Mouse (Mus musculus): ENCODE results near the gene Borcs6. TPM values are rescaled to one million over a fixed set of nuclear protein-coding genes. Genes with fewer than 3 reads are reported as not detected.

The Borcs6 gene
- total RNA-seq, 4 experiments from 2014 or later: 29.8 to 33.9 (median 31.5) TPM

DNA sequence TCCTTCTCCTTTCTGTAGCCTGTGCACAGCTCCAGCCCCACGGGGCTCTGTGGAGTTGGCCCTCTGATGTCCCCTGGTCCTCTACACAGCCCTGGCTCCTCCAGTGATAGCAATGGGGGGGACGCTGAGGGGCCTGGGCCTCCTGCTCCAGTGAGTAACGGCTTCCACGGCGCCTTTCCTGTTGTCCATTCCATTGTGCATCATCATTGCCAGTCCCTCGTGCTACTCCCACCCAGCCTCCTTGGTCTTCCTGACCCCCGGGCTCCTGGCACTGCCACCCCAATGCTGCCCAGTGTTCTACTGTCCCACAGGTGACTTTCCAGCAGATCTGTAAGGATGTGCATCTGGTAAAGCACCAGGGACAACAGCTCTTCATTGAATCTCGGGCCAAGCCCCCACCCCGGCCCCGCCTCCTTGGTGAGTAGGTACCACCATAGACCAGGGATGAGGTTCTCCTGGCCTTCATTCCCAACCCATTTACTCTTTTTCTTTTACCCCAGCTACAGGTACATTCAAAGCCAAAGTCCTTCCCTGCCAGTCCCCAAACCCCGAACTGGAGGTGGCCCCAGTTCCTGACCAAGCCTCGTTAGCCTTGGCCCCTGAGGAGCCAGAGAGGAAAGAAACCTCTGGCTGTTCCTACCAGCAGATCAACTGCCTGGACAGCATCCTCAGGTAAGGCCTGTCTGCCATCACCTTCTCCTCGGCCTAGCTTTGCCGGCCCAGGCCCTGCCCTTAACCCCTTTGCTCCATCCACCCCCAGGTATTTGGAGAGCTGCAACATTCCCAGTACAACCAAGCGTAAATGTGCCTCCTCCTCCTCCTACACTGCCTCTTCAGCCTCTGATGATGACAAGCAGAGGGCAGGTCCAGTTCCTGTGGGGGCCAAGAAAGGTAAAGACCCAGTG lies 44.3 kb downstream of the Borcs6 start:
- DNase-seq: no peak

DNA sequence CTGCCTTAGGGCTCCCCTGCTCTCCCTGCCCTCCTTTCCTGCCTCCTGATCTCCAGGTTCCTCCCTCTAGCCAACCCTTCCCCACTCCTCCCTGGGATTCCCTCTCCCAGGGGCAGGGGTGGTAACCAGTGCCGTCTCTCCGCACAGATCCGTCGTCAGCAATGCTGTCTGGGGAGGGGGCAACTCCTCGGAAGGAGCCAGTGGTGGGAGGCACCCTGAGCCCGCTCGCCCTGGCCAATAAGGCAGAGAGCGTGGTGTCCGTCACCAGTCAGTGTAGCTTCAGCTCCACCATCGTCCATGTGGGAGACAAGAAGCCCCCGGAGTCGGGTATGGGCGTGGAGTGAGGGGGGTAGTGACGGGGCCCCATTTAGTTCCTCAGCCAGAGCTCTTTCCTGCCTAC lies 45.0 kb downstream of the Borcs6 start:
- DNase-seq: no peak

GRCm38 (mm10) chr11:69105227-69105626 lies 45.7 kb downstream of the Borcs6 start:
- DNase-seq: no peak

DNA sequence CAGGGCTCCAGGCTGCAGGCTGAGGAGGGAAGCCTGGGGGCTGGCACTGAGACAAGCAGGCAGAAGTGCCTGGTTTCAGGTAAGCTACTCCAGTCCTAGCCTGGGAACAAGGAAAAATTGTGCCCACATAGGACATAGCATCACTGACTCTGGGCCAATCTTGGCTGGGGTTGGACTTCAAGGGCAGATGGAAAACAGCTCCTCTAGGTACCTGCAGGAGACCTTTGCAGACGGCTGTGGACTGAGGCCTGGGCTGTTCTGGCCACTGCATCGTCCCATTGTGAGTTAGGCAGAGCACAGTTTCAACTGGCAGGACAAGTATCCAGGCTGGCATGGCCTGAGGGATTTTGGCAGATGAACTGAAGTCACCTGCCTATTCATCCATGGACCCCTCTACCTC lies 46.3 kb downstream of the Borcs6 start:
- DNase-seq: no peak

- no peak for DNase-seq
These were observed 46.8 kb downstream of the Borcs6 start for GRCm38 (mm10) chr11:69106299-69106698.

GRCm38 (mm10) chr11:69106842-69107241 lies 47.3 kb downstream of the Borcs6 start:
- DNase-seq: no peak

- no peak for DNase-seq
These were observed 48.2 kb downstream of the Borcs6 start for GRCm38 (mm10) chr11:69107676-69108075.

- no peak for DNase-seq
These were observed 48.7 kb downstream of the Borcs6 start for GRCm38 (mm10) chr11:69108223-69108622.

- no peak for DNase-seq
These were observed 49.7 kb downstream of the Borcs6 start for GRCm38 (mm10) chr11:69109032-69109900.

DNA sequence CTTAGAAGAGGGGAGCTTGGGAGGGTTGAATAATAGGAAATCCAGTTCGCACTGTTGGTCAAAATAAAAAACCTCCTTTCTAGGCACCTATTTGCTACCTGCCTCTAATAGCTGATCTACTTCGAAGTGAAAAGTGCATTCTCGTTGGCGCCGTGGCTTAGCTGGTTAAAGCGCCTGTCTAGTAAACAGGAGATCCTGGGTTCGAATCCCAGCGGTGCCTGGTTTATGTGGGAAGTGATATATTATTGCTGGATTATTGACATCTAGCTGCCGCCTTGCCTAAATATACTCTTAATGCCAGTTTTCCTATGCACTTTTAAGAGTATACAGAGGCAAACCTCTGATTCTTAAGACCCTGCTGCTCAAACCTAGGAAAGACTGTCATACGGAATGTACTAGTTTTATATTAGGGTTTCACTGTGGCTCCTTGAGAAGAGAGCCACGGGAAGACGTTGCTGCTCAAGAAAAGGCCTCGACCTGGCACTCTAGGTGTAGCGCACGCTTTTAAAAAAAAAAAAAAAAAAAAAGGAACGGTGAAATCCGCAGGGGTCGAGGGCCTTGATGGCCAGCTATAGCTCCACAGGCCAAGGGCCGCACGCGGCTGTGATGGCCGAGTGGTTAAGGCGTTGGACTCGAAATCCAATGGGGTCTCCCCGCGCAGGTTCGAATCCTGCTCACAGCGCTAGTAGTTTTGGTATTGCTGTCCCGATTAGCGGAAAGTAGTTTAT lies 51.0 kb downstream of the Borcs6 start:
- DNase-seq: peak; percentile 87

Other genes starting within 250 kb of the Borcs6 start
- 10 to 100 TPM; 59.5 to 79.4 (median 68.0) TPM for gene Ndel1, start 187.9 kb upstream of the Borcs6 start, total RNA-seq (2022)
- under 1 TPM in 3 of 4 experiments, not detected in 1; 0.08 to 0.21 (median 0.09) TPM for gene Rnf222, start 171.2 kb upstream of the Borcs6 start, total RNA-seq (2022)
- 1,000 to 10,000 TPM; 1,214 to 1,402 (median 1,307) TPM for gene Rpl26, start 158.1 kb upstream of the Borcs6 start, total RNA-seq (2022)
- gene Odf4, start 132.6 kb upstream of the Borcs6 start, total RNA-seq (2022): 1 to 10 TPM in 1 of 4 experiments, under 1 TPM in 2, not detected in 1; 0.35 to 1.7 (median 0.78) TPM
- 10 to 100 TPM; 15.5 to 32.7 (median 24.5) TPM for gene Arhgef15, start 102.2 kb upstream of the Borcs6 start, total RNA-seq (2022)
- gene Slc25a35, start 91.6 kb upstream of the Borcs6 start, total RNA-seq (2022): 10 to 100 TPM; 14.7 to 35.0 (median 28.1) TPM
- 10 to 100 TPM; 21.0 to 27.9 (median 23.6) TPM for gene Rangrf, start 84.5 kb upstream of the Borcs6 start, total RNA-seq (2022)
- gene Pfas, start 51.3 kb upstream of the Borcs6 start, total RNA-seq (2022): 10 to 100 TPM; 33.9 to 48.4 (median 40.5) TPM
- gene Ctc1, start 43.8 kb upstream of the Borcs6 start, total RNA-seq (2022): 10 to 100 TPM; 30.7 to 46.1 (median 39.2) TPM
- gene Aurkb, start 14.1 kb upstream of the Borcs6 start, total RNA-seq (2022): 1 to 10 TPM; 1.7 to 2.9 (median 2.3) TPM
- gene Tmem107, start 11.1 kb downstream of the Borcs6 start, total RNA-seq (2022): 10 to 100 TPM; 13.1 to 28.3 (median 19.4) TPM
- 100 to 1,000 TPM; 118 to 221 (median 178) TPM for gene Vamp2, start 28.8 kb downstream of the Borcs6 start, total RNA-seq (2022)
- gene Per1, start 35.5 kb downstream of the Borcs6 start, total RNA-seq (2022): 100 to 1,000 TPM in 1 of 4 experiments, 10 to 100 TPM in 3; 30.0 to 119 (median 51.6) TPM
- under 1 TPM in 2 of 4 experiments, not detected in 2; 0.18 to 0.22 TPM for gene Hes7, start 60.7 kb downstream of the Borcs6 start, total RNA-seq (2022)
- gene 9130213A22Rik, start 62.9 kb downstream of the Borcs6 start, total RNA-seq (2022): under 1 TPM; 0.26 to 0.95 (median 0.84) TPM
- 1 to 10 TPM in 3 of 4 experiments, under 1 TPM in 1; 0.87 to 2.2 (median 1.7) TPM for gene Aloxe3, start 66.2 kb downstream of the Borcs6 start, total RNA-seq (2022)
- not detected for gene Alox12b, start 97.3 kb downstream of the Borcs6 start, total RNA-seq (2022)
- not detected for gene Alox8, start 138.1 kb downstream of the Borcs6 start, total RNA-seq (2022)
- gene Gucy2e, start 177.3 kb downstream of the Borcs6 start, total RNA-seq (2022): not detected

Measured in adrenal gland, adult 8-10 months (tissue).